Mouse (Mus musculus): ENCODE measurements around the gene Mtln.
A peak's percentile ranks its signal among the peaks of the same experiment; 100 is the strongest.

Gene Mtln

GRCm38 (mm10) chr2:127791919-127792603, at the start of gene Mtln:
Mtln (minus strand) TSS chr2:127792488.
- DNase-seq (ENCODE audit: low spot score in 2 of 2): peak; percentile 66 to 84

GRCm38 (mm10) chr2:127841402-127841801, 49.1 kb upstream of the Mtln start:
- no peak for DNase-seq (ENCODE audit: low spot score in 2 of 2)

- DNase-seq (ENCODE audit: low spot score in 2 of 2): no peak
Measured at GRCm38 (mm10) chr2:127839425-127839824, 47.1 kb upstream of the Mtln start.

GRCm38 (mm10) chr2:127838576-127838975, 46.3 kb upstream of the Mtln start, which contains the start of gene Acoxl:
Acoxl (plus strand) TSS chr2:127838876.
- no peak for DNase-seq (ENCODE audit: low spot score in 2 of 2)

GRCm38 (mm10) chr2:127832833-127833190, 40.5 kb upstream of the Mtln start:
- DNase-seq (ENCODE audit: low spot score in 2 of 2): no peak

- DNase-seq (ENCODE audit: low spot score in 2 of 2): peak in 1 of 2 experiments; percentile 20
Measured at GRCm38 (mm10) chr2:127832103-127832832, 40.0 kb upstream of the Mtln start.

GRCm38 (mm10) chr2:127831401-127832102, 39.3 kb upstream of the Mtln start, which contains the start of gene Bub1:
Bub1 (minus strand) TSS chr2:127831865.
- peak; percentile 91 to 97 for DNase-seq (ENCODE audit: low spot score in 2 of 2)

GRCm38 (mm10) chr2:127789651-127790270, 2.5 kb downstream of the Mtln start:
- DNase-seq (ENCODE audit: low spot score in 2 of 2): no peak

GRCm38 (mm10) chr2:127789138-127789537, 3.1 kb downstream of the Mtln start:
- DNase-seq (ENCODE audit: low spot score in 2 of 2): no peak

- peak; percentile 81 to 93 for DNase-seq (ENCODE audit: low spot score in 2 of 2)
Measured at GRCm38 (mm10) chr2:127788440-127789116, 3.7 kb downstream of the Mtln start, which contains the start of gene Nphp1. Nphp1 (minus strand) TSS chr2:127788897.

GRCm38 (mm10) chr2:127787226-127787625, 5.1 kb downstream of the Mtln start:
- no peak for DNase-seq (ENCODE audit: low spot score in 2 of 2)

- DNase-seq (ENCODE audit: low spot score in 2 of 2): no peak
Measured at GRCm38 (mm10) chr2:127778451-127778850, 13.8 kb downstream of the Mtln start.

GRCm38 (mm10) chr2:127775013-127775412, 17.3 kb downstream of the Mtln start:
- no peak for DNase-seq (ENCODE audit: low spot score in 2 of 2)

GRCm38 (mm10) chr2:127774578-127774941, 17.7 kb downstream of the Mtln start:
- DNase-seq (ENCODE audit: low spot score in 2 of 2): no peak

GRCm38 (mm10) chr2:127773938-127774577, 18.2 kb downstream of the Mtln start:
- DNase-seq (ENCODE audit: low spot score in 2 of 2): no peak

GRCm38 (mm10) chr2:127761587-127761986, 30.7 kb downstream of the Mtln start:
- no peak for DNase-seq (ENCODE audit: low spot score in 2 of 2)

GRCm38 (mm10) chr2:127760429-127761000, 31.8 kb downstream of the Mtln start:
- no peak for DNase-seq (ENCODE audit: low spot score in 2 of 2)

- DNase-seq (ENCODE audit: low spot score in 2 of 2): no peak
Measured at GRCm38 (mm10) chr2:127760014-127760413, 32.3 kb downstream of the Mtln start.

GRCm38 (mm10) chr2:127759157-127759880, 33.0 kb downstream of the Mtln start:
- no peak for DNase-seq (ENCODE audit: low spot score in 2 of 2)

GRCm38 (mm10) chr2:127757171-127757570, 35.1 kb downstream of the Mtln start:
- DNase-seq (ENCODE audit: low spot score in 2 of 2): no peak
